Mouse (Mus musculus): Measurements from ENCODE around the gene Cbln1. TPM values are rescaled to one million over a fixed set of nuclear protein-coding genes. Genes with fewer than 3 reads are reported as not detected.

Cbln1 gene
- total RNA-seq, 2 experiments from 2014 or later, result 7.4 to 9.0 TPM

DNA sequence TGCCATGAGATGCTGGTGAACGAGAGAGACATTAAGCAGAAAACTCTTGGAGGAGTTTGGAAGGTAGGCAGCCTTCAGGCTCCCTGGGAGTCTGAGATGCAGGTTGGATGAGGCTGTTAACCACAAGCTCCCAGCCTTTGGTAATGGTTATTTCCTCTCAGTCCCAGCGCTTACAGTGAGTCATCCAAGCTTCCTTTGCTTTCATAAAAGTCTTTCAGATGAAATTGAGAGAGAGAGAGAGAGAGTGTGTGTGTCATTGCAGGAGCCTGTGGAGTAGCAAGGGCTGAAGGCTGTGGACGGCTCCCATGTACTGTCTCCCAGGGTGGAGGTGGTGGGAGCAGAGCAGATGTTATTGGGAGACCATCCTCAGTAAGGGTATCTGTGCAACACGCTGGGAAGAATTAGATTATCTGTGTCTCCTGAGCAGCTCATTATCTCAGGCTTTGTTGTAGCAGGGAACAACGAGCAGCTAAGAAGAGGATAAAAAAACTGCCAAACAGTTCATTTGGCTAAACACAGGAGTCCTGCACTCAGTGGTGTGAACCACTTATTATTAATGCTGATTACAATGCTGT, 17.5 kb upstream of the Cbln1 start:
- DNase-seq (ENCODE audit: extremely low spot score in 1 of 2, low spot score in 2 of 2), result no peak
- H3K27ac ChIP-seq, result no peak overlapping the region
- intact Hi-C loops (cut with DNase I), result no loop called here
- TF ChIP-seq CTCF (IDR thresholded peaks at IDR 0.05), result no peak
- H3K4me3 ChIP-seq, result no peak overlapping the region

DNA sequence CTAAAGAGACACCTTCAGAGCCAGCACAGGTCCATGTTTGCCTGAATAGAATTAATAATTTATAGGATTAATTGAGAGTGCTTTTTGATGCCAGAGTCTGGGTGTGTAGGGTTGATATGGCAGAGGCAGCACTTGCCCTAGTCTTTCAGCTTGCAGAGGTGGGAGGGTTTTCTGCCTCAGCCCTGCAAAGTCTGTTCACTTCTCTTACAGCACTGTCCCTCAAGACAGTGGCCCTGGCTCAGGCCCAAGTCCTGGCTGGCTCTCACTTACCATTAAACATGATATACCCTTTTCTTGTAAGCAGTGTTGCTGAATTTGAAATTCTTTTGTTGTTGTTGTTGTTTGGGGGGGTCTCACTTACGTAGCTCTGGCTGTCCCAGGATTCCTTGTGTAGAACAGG, 9.0 kb upstream of the Cbln1 start:
- Histone ChIP-seq H3K4me3 (no peak overlapping the region), H3K27ac (no peak overlapping the region)
- TF ChIP-seq CTCF (IDR thresholded peaks at IDR 0.05), result no peak
- DNase-seq (ENCODE audit: extremely low spot score in 1 of 2, low spot score in 2 of 2), result no peak
- intact Hi-C loops (cut with DNase I), result no loop called here

DNA sequence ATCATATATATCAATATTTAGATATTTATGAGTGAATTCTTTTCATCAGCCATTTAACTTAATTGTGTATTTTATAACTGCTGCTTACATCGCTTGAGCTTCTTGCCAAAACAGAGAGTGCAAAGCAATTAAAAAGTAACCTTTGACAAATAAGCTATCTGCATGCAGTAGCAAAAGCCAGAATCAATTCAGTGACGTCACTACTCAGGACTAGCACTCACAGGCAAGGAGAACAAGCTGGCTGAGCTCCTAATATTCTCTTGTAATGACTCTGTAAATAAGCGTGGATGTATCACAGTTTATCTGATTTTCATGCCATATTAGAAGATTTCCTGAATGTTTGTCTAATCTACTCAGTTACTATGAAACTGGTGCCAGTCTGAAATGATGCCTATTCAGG, 5.8 kb upstream of the Cbln1 start:
- Histone ChIP-seq H3K27ac (no peak overlapping the region), H3K4me3 (no peak overlapping the region)
- intact Hi-C loops (cut with DNase I), result no loop called here
- no peak for TF ChIP-seq CTCF (IDR thresholded peaks at IDR 0.05)
- DNase-seq (ENCODE audit: extremely low spot score in 1 of 2, low spot score in 2 of 2), result no peak

DNA sequence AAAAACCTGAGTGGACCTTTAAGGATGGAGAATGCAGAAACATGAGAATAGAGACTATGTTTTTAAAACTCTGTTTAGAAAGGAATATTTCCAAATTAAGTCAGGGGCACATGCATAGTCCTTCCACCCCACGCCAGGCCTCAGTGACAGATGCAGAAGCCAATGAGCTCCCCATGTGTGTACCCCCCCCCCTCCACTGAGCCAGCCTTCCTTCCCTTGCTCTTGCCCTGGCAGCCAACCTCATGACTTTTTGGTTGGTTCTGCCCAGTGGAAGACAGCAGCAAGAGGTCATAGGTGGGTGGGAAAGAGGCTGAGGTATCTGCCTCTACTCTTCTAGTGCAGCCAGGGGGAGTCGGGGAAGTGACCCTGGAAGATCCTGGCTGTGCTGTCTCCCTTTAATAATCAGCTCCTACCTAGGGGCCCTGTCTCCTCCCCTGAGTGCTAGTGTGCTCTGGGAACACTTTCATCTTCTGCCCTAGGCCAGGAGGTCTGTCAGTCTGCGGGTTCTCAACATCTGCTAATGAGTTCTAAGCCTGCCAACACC, 4.8 kb upstream of the Cbln1 start:
- intact Hi-C loops (cut with DNase I), result no loop called here
- Histone ChIP-seq H3K27ac (no peak overlapping the region), H3K4me3 (no peak overlapping the region)
- no peak for DNase-seq (ENCODE audit: extremely low spot score in 1 of 2, low spot score in 2 of 2)
- no peak for TF ChIP-seq CTCF (IDR thresholded peaks at IDR 0.05)

DNA sequence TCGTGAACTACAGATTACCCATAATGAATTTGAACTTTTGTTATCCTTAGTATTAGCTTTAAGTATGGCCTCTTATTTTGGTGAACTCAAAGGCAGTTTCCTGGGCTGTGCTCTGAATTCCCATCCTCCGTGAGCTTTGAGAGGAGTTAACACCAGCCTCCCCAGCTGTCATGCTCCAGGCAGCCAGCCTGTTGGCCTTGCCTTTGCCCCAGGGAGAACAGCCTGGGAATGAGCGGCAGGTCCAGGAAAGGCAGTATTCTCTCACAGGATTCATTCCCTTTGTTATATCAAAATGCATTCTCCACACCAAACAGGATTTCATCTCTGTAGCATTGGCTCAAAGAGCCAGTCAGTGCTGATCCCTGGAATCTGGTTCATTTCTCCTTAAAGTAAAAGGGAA, 3.1 kb upstream of the Cbln1 start:
- no peak for TF ChIP-seq CTCF (IDR thresholded peaks at IDR 0.05)
- Histone ChIP-seq H3K27ac (no peak overlapping the region), H3K4me3 (no peak overlapping the region)
- DNase-seq (ENCODE audit: extremely low spot score in 1 of 2, low spot score in 2 of 2), result no peak
- intact Hi-C loops (cut with DNase I), result no loop called here

DNA sequence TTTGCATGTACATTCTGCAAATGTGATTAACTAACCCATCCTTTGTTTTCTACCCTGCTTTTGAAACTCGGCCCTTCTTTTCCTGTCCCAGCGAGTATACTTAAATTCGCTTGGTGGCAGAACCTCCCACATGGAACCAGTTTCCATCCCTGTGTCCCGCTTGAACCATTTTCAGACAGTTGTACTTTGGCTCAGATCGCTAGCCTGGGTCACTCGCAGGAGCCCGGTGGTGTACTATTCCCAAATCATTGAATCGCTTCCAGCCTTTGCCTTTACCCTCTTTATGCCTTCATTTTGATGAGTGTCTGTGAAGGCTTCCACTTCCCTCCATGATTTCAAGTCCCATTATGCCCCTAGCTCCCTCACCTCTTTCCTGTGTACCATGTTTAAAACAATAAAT, 2.0 kb upstream of the Cbln1 start:
- DNase-seq (ENCODE audit: extremely low spot score in 1 of 2, low spot score in 2 of 2), result no peak
- intact Hi-C loops (cut with DNase I), result loop anchor here (5.0 kb wide), 3 partner anchors 38 to 542 kb away; no protein-coding TSS in a partner anchor
- TF ChIP-seq CTCF (IDR thresholded peaks at IDR 0.05), result no peak
- Histone ChIP-seq H3K4me3 (no peak overlapping the region), H3K27ac (no peak overlapping the region)

DNA sequence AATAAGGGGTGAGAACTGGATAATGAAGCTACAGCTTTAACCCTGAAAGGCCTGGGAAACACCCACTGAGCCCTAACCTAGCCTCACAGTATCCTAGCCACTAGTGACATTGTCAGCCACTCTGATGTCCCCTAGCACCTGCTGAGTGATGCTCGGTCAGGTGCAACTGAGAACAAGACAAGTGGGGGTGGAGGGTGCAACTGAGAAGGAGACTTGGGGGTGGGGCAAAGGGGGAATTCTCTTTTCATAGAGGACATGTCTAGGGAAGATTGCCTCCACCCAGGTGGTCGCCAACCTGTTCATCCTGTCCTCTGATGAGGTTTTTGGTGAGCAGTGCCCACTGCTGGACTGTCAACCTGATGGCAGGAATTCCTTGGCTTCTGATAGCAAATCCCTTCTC, 1.5 kb upstream of the Cbln1 start:
- DNase-seq (ENCODE audit: extremely low spot score in 1 of 2, low spot score in 2 of 2), result no peak
- intact Hi-C loops (cut with DNase I), result loop anchor here (5.0 kb wide), 3 partner anchors 38 to 542 kb away; no protein-coding TSS in a partner anchor
- no peak overlapping the region for H3K27ac ChIP-seq
- H3K4me3 ChIP-seq, result no peak overlapping the region
- TF ChIP-seq CTCF (IDR thresholded peaks at IDR 0.05), result no peak

DNA sequence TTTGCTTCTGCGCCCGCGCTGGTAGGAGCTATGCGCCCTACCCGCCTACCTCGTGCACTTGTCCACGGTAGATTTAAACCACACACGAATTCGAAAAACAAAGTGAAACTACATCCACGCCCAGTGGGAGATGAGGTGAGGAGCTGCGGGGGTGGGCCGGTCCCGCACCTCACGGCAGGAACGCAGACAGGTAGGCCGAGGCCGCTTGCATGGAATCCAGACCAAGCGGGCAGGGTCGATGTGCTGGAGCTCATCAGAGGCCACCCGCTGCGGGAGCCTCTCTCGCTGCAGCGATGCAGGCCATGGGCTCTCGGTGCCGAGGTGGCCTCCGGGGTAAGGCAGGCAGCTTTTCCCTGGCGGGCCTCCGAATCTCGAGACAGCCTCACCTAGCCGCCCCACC, 905 bp upstream of the Cbln1 start:
- Histone ChIP-seq H3K27ac (no peak overlapping the region), H3K4me3 (peak overlapping the region; percentile 66)
- intact Hi-C loops (cut with DNase I), result loop anchor here (5.0 kb wide), 3 partner anchors 39 to 541 kb away; no protein-coding TSS in a partner anchor
- DNase-seq (ENCODE audit: extremely low spot score in 1 of 2, low spot score in 2 of 2), result peak in 1 of 2 experiments; percentile 13
- no peak for TF ChIP-seq CTCF (IDR thresholded peaks at IDR 0.05)

DNA sequence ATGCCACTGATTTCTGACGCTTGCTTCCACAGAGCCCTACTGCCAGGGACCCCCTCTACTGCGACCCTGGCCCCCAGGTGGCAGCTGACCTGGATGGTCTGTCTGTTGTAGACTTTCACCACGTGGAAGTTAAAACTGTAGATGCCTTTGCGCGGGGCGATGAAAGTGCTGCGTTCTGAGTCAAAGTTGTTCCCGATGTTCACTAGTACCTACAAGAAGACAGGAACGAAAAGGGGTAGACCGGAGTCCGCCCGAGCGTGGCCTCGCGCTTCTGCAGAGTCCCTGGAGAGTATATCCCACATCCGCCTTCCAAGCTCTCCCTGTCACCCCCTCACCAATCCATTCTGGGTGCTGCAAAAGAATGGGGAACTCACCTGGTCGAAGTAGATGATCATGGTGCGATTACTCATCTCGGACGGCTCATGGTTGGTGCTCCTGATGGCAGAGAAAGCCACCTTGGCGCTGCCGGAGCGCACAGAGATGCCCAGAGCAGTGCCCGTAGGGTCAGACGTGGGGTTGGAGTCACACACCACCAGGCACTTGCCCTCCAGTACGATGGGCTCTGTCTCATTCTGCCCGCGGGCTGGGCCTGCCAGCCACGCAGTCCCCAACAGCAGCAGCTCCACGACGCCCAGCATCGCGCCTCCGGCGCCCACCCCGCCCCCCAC, 672 bp downstream of the Cbln1 start:
- DNase-seq (ENCODE audit: extremely low spot score in 1 of 2, low spot score in 2 of 2), result no peak
- peak overlapping the region; percentile 66 for H3K4me3 ChIP-seq
- intact Hi-C loops (cut with DNase I), result loop anchor here (5.0 kb wide), 3 partner anchors 41 to 539 kb away; no protein-coding TSS in a partner anchor
- TF ChIP-seq CTCF (IDR thresholded peaks at IDR 0.05), result no peak
- H3K27ac ChIP-seq, result no peak overlapping the region

DNA sequence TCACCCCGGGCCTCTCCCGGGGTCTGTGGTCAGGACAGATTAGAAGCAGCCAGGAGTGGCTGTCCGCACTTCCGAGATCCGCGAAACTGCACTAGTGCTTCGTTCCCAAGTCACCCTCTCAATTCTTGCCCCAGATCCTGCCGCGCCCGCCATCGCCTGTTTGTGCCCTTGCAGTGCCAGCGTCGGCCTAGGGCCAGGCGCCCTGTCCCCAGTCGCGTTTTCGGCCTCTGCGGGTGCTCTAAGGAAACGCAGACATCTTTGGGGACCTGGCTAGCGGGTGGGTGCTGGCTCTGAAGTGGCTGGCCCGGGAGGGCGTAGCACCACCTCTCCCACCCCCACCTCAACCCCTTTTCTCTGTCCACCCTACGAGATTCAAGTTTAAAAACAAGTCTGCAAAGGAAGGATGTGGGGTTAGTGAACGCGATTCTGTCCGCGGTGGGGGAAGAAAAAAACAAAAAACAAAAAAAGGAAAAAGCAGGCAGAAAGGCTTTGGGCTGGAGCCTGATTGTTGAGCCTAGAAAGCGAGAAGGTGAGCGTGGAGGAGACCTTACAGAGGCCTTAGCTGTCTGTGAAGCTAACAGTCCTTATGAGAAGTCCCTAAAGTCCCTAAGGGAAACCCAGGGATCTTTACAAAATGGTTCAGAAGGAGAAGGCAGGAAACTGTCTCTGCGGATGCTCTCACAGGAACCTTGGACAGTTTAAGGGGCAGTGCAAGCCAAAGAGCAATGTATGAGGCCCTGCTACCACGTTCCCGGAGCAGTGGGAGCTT, 1.4 kb downstream of the Cbln1 start:
- no peak for TF ChIP-seq CTCF (IDR thresholded peaks at IDR 0.05)
- peak overlapping the region; percentile 7; the same call in 1 of the 2 replicates for H3K4me3 ChIP-seq
- intact Hi-C loops (cut with DNase I), result loop anchor here (5.0 kb wide), 3 partner anchors 41 to 539 kb away; no protein-coding TSS in a partner anchor
- no peak for DNase-seq (ENCODE audit: extremely low spot score in 1 of 2, low spot score in 2 of 2)
- no peak overlapping the region for H3K27ac ChIP-seq

DNA sequence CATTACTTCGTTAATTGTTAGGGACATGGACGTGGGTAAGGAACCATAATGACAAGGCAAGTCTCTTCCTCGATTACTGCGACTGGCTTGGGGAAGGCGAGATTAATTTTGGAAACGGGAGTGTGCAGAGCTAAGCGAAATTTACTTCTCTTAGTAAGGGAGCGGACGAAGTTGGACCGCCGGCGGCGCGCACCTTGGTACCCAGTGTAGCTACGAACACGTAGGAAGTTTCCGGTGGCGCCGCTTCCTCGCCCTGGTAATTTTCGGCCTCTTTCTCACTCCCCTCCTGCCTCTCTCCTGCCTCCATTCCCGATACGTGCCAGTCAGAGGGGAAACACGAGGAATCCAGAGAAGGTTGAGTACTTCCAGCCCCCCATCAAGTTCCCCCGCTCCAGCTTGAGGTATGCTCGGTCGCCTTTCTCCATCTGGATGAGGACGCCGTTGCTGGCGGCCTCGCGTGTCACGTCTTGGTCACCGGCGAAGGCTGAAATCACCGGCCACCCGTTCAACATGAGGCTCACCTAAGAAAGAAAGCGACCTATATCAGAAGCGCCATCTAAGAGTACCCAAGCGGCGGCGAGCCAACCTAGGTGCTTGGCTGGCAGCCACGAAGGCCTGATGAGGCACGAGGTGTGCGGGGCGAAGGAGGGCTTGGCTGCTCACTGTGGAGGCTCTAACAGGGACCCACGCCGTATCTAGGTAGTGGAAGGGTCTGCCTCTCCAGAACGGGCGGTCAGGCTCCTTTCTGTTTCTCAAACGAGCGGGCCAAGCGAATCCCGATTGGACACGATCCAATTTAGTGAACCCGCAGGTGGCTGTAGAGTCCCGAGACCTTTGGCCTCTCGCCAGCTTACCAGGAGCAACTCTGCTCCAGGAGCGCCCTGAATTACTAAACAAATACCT, 2.2 kb downstream of the Cbln1 start:
- H3K27ac ChIP-seq, result no peak overlapping the region
- peak overlapping the region; percentile 2; the same call in 1 of the 2 replicates for H3K4me3 ChIP-seq
- no peak for DNase-seq (ENCODE audit: extremely low spot score in 1 of 2, low spot score in 2 of 2)
- intact Hi-C loops (cut with DNase I), result loop anchor here (5.0 kb wide), 3 partner anchors 42 to 538 kb away; no protein-coding TSS in a partner anchor
- no peak for TF ChIP-seq CTCF (IDR thresholded peaks at IDR 0.05)

Data from left cerebral cortex, adult 2 months (tissue).